Mouse (Mus musculus) hindbrain, embryonic 10.5 days (tissue): ENCODE measurements at regions not wholly inside any gene's neighbourhood (a gene's known extent, or its start where the extent isn't known, plus 50 kb on each side); places are given as distances from the start of the nearest gene placed in this dataset.
A peak's percentile ranks its signal among the peaks of the same experiment; 100 is the strongest.

Experiments used
- DNase-seq: peaks from one replicate; pipeline ENCODE4 v3.0.0-alpha.2; 2017; ENCODE audit warnings: low spot score
- H3K27ac ChIP-seq: fragments of 300-500 bp; sonication (generic); 2 replicates; pipeline ENCODE4 v1.5.1; 2016; ENCODE audit warnings: mild to moderate bottlenecking, moderate library complexity
- H3K27me3 ChIP-seq: fragments of 300-500 bp; sonication (generic); 2 replicates; pipeline ENCODE4 v1.6.1; 2016; ENCODE audit warnings: mild to moderate bottlenecking; ENCODE audit not compliant: poor library complexity, insufficient read depth, severe bottlenecking
- H3K36me3 ChIP-seq: fragments of 300-500 bp; sonication (generic); 2 replicates; pipeline ENCODE4 v1.6.1; 2016; ENCODE audit warnings: mild to moderate bottlenecking, moderate library complexity
- H3K4me1 ChIP-seq: fragments of 300-500 bp; sonication (generic); replicated peaks from 2 replicates; pipeline ENCODE4 v1.6.1; 2016; ENCODE audit warnings: mild to moderate bottlenecking
- H3K4me3 ChIP-seq: fragments of 300-500 bp; sonication (generic); 2 replicates; pipeline ENCODE4 v1.5.1; 2016; ENCODE audit warnings: mild to moderate bottlenecking, moderate library complexity
- H3K9me3 ChIP-seq: fragments of 300-500 bp; sonication (generic); 2 replicates; pipeline ENCODE4 v1.6.1; 2016; ENCODE audit warnings: mild to moderate bottlenecking, moderate library complexity
- WGBS: fragments of 180-500 bp; shearing (Covaris S2); methylation state at CpG from one replicate; pipeline ENCODE4 v1.1.7; 2016; 5-methylcytosine and 5-hydroxymethylcytosine counted together

DNA sequence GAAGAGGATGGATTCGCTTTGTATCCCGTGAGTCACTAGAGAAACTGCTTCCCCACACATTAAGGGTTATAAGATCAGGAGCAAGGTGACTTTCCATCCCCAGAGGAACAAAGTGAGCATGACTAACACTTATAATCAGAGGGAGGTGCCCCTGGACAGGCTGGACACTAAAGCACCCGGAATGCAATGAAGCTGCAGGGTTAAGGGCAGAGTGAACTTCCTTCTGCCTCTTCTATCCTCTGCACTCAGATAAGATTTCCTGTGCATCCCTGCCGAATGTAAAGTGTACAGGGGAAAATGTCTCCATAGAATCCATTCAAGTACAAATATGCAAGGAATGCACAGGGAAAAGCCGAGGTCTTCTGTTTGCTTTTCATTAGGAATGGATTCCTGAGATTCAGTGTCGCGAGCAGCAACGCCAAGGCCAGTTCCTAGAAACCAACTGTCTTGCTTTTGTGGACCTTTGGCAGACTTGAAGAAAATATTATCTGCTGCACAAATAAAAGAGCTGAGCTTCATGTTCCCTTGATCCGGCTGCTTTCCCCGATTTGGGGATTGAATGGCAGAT lies 58.5 kb upstream of the Fbxl7 start:
- peak overlapping the region; percentile 69 for H3K27ac ChIP-seq
- H3K9me3 ChIP-seq, result no peaks in the 10 kb centered on the region
- WGBS, result 24% methylated on average over 10 of the region's 10 CpGs
- no peak overlapping the region for H3K4me3 ChIP-seq
- peak; percentile 26 for DNase-seq
- no peaks in the 10 kb centered on the region for H3K36me3 ChIP-seq
- peaks cover 15% of the 10 kb centered on the region for H3K4me1 ChIP-seq
- no peaks in the 10 kb centered on the region for H3K27me3 ChIP-seq

DNA sequence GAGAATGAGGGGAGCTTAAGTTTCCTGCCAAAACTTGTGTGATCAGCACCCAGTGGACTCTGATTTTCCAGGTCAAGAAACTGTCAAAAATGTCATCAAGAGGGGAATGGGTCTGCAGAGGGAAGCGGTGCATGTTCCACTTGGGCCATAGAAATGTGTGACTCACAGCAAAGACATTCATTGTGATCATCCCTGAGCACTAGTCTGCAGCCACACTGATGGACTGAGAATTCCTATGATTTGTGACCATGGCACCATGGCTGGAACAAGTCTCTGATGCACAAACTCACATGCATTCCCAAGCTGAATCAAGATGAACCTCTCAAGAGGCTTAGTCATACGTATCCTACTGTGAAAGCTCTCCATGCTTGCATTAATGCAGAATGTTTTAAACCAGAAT lies 63.6 kb upstream of the Fbxl7 start:
- no peak for DNase-seq
- no peaks in the 10 kb centered on the region for H3K9me3 ChIP-seq
- WGBS, result 95% methylated on average over 2 of the region's 2 CpGs
- H3K4me1 ChIP-seq, result peaks cover 7% of the 10 kb centered on the region
- no peaks in the 10 kb centered on the region for H3K36me3 ChIP-seq
- H3K27me3 ChIP-seq, result no peaks in the 10 kb centered on the region
- no peak overlapping the region for H3K4me3 ChIP-seq
- H3K27ac ChIP-seq, result no peak overlapping the region

DNA sequence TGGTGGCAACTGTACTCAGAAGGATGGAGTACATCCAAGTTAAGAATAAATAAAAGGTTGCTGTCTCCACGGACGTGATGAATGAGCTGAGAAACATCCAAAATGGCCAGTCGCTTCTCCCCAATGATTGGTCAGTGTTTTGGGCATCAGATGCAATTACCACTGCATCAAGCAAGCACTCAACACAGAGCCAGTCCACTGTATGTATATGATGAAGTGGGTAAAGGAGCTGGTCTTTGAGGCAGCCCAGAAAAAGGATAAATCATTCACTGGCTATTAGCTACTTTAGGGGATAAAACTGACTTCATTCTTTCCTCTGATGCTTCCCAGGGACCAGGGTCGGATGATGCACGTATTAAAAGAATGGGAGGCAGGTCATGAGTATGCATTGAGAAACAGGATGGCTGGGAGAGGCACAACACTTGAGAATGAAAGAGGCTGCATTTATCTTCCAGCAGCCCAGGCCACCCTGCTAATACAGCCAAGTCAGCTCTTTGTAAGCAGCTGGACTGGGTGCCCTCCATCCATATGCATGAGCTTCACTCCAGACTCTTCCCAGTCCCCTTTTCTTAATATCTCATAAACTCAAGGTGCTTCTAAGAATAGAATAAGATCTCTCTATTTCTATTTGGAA lies 73.1 kb upstream of the Fbxl7 start:
- WGBS, result 61% methylated on average over 5 of the region's 5 CpGs
- DNase-seq, result peak; percentile 14

DNA sequence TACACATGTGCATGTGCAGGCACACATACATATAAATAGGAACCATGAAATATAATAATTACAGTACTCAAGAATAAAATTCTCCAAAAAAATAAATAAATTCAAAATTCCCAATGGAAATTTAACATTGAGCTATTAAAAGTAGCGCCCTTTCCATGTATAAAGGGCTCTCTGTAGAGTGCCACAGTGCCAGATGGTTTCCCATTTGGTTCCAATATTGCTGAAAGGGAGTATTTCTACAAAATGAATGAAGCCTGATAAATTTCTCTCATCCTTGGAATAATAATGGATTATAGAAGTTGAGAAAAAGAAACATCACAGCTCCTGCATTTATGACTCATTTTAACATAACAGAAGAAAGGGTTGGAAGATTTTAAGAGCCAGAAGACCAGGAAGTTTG lies 75.4 kb upstream of the Fbxl7 start:
- WGBS, result 91% methylated on average over 1 of the region's 1 CpGs

More for the DNA sequence above, 73.1 kb upstream of the Fbxl7 start:
- Histone ChIP-seq H3K27ac (peak overlapping the region; percentile 56), H3K9me3 (no peaks in the 10 kb centered on the region), H3K4me1 (peaks cover 7% of the 10 kb centered on the region), H3K36me3 (no peaks in the 10 kb centered on the region), H3K27me3 (no peaks in the 10 kb centered on the region), H3K4me3 (no peak overlapping the region)

DNA sequence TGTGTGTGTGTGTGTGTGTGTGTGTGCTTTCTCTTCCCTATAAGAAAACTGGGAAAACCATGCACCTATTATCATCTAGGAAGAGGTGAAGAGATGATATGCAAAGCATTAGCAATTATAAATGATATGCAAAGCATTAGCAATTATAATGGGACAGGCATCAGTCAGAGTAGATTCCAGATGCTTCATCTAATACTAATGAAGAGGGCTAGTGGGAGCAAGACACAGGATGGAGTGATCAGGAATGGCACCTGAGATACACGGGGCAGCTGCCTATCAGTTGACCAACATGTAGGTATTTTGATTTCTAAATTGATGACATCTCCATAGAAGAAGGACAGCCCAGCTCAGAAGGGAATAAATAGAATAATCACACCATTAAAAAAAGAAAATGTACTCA lies 97.7 kb upstream of the Fbxl7 start:
- WGBS, result 85% methylated on average over 1 of the region's 1 CpGs
- Histone ChIP-seq H3K36me3 (no peaks in the 10 kb centered on the region), H3K27me3 (no peaks in the 10 kb centered on the region), H3K4me3 (no peak overlapping the region), H3K9me3 (no peaks in the 10 kb centered on the region), H3K4me1 (no peaks in the 10 kb centered on the region), H3K27ac (no peak overlapping the region)
- no peak for DNase-seq

More for the DNA sequence above, 75.4 kb upstream of the Fbxl7 start:
- H3K27ac ChIP-seq, result no peak overlapping the region
- peaks cover 7% of the 10 kb centered on the region for H3K4me1 ChIP-seq
- DNase-seq, result no peak
- H3K27me3 ChIP-seq, result no peaks in the 10 kb centered on the region
- no peaks in the 10 kb centered on the region for H3K9me3 ChIP-seq
- no peaks in the 10 kb centered on the region for H3K36me3 ChIP-seq
- H3K4me3 ChIP-seq, result no peak overlapping the region

DNA sequence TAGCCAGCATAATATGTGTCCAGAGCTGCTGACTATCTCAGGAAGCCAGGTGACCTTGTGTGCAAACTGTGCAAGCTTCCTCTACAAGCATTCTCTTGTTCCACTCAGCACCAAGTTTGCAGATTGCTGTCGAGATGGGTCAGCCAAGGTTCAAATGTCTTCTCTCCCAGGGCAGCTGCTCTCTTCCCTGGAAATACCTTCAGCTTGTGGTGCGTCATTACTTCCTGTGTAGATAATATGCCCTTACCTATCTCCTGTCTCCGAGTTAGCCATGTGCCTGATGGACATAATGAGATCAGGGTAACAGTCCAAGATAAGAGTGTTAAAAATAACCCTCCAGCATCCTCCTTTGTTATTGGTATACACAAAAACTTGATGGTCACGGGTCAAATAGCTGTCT lies 113.7 kb upstream of the Fbxl7 start:
- peaks cover 15% of the 10 kb centered on the region for H3K4me1 ChIP-seq
- WGBS, result 71% methylated on average over 4 of the region's 4 CpGs
- 0 out of 2 replicates have a peak, but pooled peaks cover 2% of the 10 kb centered on the region for H3K9me3 ChIP-seq
- DNase-seq, result no peak
- H3K27ac ChIP-seq, result no peak overlapping the region
- no peaks in the 10 kb centered on the region for H3K36me3 ChIP-seq
- H3K4me3 ChIP-seq, result no peak overlapping the region
- H3K27me3 ChIP-seq, result no peaks in the 10 kb centered on the region

DNA sequence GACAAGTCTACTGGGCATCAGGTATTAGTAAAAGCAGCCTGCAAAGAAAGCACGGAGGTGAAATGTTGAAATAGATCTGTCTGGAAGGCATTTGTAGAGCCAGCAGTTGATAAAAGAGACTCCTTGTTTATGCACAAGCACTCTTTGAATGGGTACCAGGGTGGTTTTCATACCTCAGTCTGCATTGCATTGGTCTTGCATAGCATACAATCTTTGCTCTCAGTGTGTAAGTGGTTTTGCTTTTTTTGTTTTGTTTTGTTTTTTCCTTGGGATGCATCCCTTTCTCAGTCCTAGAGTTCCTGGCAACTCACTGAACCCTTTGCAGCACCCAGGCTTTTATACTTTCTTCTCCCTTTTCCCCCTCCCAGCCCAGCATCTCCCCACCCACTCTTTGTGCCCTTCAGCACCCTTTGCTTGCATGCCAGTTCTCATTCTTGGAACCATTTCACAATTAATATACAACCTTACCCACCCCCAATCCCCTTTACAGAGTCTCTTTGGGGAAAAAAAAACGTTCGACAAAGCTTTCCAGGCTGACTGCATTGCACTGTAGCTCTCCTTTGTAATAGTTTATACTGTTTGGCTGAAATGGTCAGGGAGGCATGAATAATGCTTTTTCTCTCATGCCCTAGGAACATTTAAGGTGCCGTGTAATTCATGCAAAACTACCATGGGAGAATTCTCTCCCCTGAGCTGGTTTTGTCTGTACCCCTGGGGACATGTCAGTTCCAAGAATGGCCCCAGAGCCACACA lies 118.7 kb upstream of the Fbxl7 start:
- peak; percentile 15 for DNase-seq
- peak overlapping the region; percentile 70 for H3K27ac ChIP-seq
- no peaks in the 10 kb centered on the region for H3K9me3 ChIP-seq
- H3K27me3 ChIP-seq, result no peaks in the 10 kb centered on the region
- no peaks in the 10 kb centered on the region for H3K36me3 ChIP-seq
- H3K4me1 ChIP-seq, result peaks cover 29% of the 10 kb centered on the region
- H3K4me3 ChIP-seq, result no peak overlapping the region
- 24% methylated on average over 4 of the region's 4 CpGs for WGBS

DNA sequence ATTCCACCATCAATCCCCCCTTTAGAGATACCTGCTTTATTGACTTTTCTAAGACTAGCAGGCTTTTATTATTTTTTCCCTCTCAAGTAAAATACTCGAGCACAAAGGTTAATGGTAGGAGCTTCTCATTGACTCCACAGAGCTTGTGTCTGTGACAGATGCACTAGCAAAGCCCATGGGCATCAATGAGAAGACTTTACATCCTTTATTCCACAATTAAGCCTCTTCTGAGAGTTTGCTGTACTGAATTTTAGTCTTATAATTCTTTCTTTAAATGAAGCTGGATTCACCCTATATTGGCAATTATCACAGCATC lies 119.2 kb upstream of the Fbxl7 start:
- Histone ChIP-seq H3K27me3 (no peaks in the 10 kb centered on the region), H3K4me1 (peaks cover 29% of the 10 kb centered on the region), H3K9me3 (no peaks in the 10 kb centered on the region), H3K4me3 (no peak overlapping the region), H3K27ac (peak overlapping the region; percentile 70; the same call in 1 of the 2 replicates), H3K36me3 (no peaks in the 10 kb centered on the region)
- 10% methylated on average over 1 of the region's 1 CpGs for WGBS
- DNase-seq, result no peak

DNA sequence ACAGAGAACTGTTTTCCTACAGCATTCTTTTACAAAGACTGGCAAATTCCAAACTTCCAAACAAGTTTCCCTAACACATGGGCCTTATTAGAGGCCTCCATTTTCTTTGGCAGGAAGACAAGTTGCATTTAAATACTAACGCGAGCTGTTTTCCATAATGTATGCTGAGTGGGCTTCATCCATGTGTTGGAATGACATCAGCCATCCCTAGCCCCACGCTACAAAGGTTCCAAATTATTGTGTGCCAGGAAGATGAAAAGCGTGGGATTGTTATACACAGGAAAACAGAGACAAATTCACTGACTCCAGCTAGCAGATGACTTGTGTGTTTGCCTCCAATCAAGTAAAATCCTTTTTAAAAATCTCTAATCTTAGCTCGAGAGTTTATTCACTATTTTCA lies 125.1 kb upstream of the Fbxl7 start:
- Histone ChIP-seq H3K27ac (no peak overlapping the region), H3K4me1 (peaks cover under 1% of the 10 kb centered on the region; the same call in 1 of the 2 replicates), H3K36me3 (no peaks in the 10 kb centered on the region), H3K4me3 (no peak overlapping the region), H3K9me3 (peaks cover 3% of the 10 kb centered on the region; the same call in 1 of the 2 replicates), H3K27me3 (no peaks in the 10 kb centered on the region)
- 84% methylated on average over 5 of the region's 5 CpGs for WGBS
- no peak for DNase-seq

DNA sequence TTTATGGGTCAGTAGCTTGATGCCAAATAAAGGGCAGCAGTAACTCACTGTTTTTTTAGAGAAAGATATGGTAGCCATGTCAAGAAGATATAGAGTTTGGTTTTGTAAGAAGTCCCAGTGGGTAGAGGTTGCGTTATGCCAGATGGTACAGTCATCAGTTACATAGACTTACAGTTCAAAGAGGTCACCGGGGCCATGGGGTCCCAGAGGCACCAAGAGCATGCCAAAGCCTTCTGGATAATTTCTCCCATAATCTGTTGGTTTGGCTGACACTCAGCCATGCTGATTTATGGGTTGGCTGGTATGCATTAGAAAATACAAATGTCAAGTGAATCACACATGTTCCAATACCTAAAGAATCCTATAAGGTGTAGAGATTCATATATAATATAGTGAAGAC lies 137.9 kb upstream of the Fbxl7 start:
- H3K36me3 ChIP-seq, result no peaks in the 10 kb centered on the region
- no peaks in the 10 kb centered on the region for H3K4me1 ChIP-seq
- no peaks in the 10 kb centered on the region for H3K9me3 ChIP-seq
- DNase-seq, result no peak
- H3K4me3 ChIP-seq, result no peak overlapping the region
- no peaks in the 10 kb centered on the region for H3K27me3 ChIP-seq
- WGBS, result 76% methylated on average over 2 of the region's 2 CpGs
- no peak overlapping the region for H3K27ac ChIP-seq

DNA sequence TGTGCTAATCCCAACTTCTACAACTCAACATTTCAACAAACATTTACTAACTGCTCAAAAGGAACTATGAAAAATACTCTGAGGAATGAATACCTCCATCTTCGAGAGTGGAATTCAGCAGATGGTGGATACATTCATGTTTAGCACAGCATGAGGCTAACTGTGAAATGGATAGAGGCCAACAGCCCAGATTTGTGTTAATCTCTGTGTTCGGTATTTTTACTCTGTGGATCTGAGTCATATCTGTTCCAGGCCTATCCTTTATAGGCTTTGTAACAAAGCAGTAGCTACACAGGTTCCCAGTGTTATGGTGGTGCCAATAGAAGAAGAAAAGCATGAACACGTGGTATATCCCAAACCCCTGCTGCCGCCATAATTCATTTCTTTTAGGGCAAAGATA lies 148.4 kb upstream of the Fbxl7 start:
- Histone ChIP-seq H3K4me3 (no peak overlapping the region), H3K4me1 (no peaks in the 10 kb centered on the region), H3K9me3 (no peaks in the 10 kb centered on the region), H3K27me3 (no peaks in the 10 kb centered on the region), H3K27ac (no peak overlapping the region), H3K36me3 (no peaks in the 10 kb centered on the region)
- no peak for DNase-seq
- 87% methylated on average over 4 of the region's 4 CpGs for WGBS

DNA sequence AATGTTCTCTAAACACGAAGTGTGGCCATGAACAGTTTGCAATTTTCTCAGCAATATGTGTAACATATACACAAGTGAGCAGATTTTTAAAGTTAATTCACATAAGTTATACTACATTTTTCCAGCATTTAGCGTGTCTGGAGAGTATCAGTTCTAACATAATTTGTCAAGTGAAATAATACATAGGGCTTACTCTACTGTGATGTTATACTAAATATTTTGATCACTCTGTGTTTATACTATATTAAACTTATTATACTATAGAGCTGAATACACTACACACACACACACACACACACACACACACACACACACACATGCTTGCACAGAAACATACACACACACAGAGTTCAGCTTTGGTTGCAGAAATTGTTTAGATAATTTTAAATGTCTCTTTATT lies 155.3 kb upstream of the Fbxl7 start:
- Histone ChIP-seq H3K4me1 (no peaks in the 10 kb centered on the region), H3K27ac (no peak overlapping the region), H3K27me3 (no peaks in the 10 kb centered on the region), H3K9me3 (no peaks in the 10 kb centered on the region), H3K36me3 (no peaks in the 10 kb centered on the region), H3K4me3 (no peak overlapping the region)
- DNase-seq, result no peak
- 90% methylated on average over 2 of the region's 2 CpGs for WGBS

DNA sequence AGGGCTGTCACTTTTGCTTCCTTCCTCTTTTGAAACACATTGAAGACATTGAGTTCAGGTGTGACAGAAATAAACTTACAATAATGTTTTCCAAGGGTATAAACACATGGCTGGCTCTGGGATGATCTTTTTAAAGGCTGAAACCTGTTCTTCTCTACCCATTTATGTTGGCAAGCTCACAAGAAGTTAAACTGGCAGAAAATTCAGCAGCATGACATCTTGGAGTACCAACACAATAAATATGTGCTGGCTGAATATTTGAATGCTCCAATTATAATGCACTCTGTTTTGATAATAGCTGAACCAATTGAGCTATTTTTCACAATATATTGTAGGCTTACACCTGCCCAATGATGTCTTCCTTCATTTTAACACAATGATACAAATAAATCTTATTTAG lies 168.1 kb upstream of the Fbxl7 start:
- Histone ChIP-seq H3K27ac (no peak overlapping the region), H3K27me3 (no peaks in the 10 kb centered on the region), H3K36me3 (no peaks in the 10 kb centered on the region), H3K4me1 (no peaks in the 10 kb centered on the region), H3K9me3 (no peaks in the 10 kb centered on the region), H3K4me3 (no peak overlapping the region)
- DNase-seq, result no peak
